Mouse (Mus musculus) lung, postnatal 0 days (tissue): ENCODE results near the gene Gabra2. TPM values are rescaled to one million over a fixed set of nuclear protein-coding genes. Genes with fewer than 3 reads are reported as not detected.

Source experiments
- ATAC-seq: fragments of 200-750 bp; cut with Nextera tagmentation; 2 replicates; pipeline ENCODE4 v1.8.0; 2017; ENCODE audit warnings: moderate library complexity
- DNase-seq: peaks from one replicate; pipeline ENCODE4 v3.0.0-alpha.2; 2016; ENCODE audit warnings: low spot score
- H3K27ac ChIP-seq: fragments of 300-500 bp; sonication (generic); 2 replicates; pipeline ENCODE4 v1.5.1; 2014; ENCODE audit warnings: antibody characterized with exemption, mild to moderate bottlenecking, low read length, mixed read lengths
- H3K27me3 ChIP-seq: fragments of 300-500 bp; sonication (generic); replicated peaks from 2 replicates; pipeline ENCODE4 v1.6.1; 2014; ENCODE audit warnings: low read length, mixed read lengths; ENCODE audit not compliant: insufficient read depth
- H3K36me3 ChIP-seq: fragments of 300-500 bp; sonication (generic); 2 replicates; pipeline ENCODE4 v1.6.1; 2014; ENCODE audit warnings: low read length, mixed read lengths; ENCODE audit not compliant: insufficient read depth
- H3K4me1 ChIP-seq: fragments of 300-500 bp; sonication (generic); 2 replicates; pipeline ENCODE4 v1.6.1; 2014; ENCODE audit warnings: antibody characterized with exemption, low read depth, low read length, mixed read lengths; ENCODE audit not compliant: insufficient read depth
- H3K4me2 ChIP-seq: fragments of 300-500 bp; sonication (generic); replicated peaks from 2 replicates; pipeline ENCODE4 v1.6.1; 2014; ENCODE audit warnings: low read depth, mild to moderate bottlenecking, low read length, moderate library complexity, mixed read lengths
- H3K4me3 ChIP-seq: fragments of 300-500 bp; sonication (generic); 2 replicates; pipeline ENCODE4 v1.5.1; 2014; ENCODE audit warnings: low read depth, low read length
- H3K9ac ChIP-seq: fragments of 300-500 bp; sonication (generic); replicated peaks from 2 replicates; pipeline ENCODE4 v1.6.1; 2014; ENCODE audit warnings: low read depth, mild to moderate bottlenecking
- H3K9me3 ChIP-seq: fragments of 300-500 bp; sonication (generic); 2 replicates; pipeline ENCODE4 v1.6.1; 2016; ENCODE audit warnings: low read length, mixed read lengths
- CTCF ChIP-seq: IDR thresholded peaks from 2 replicates; pipeline ENCODE4 v1.5.1; 2016; ENCODE audit warnings: antibody characterized with exemption, mild to moderate bottlenecking
- EP300 ChIP-seq: IDR thresholded peaks from 2 replicates; pipeline ENCODE4 v1.6.1; 2016; ENCODE audit warnings: antibody characterized with exemption, mild to moderate bottlenecking, control low read depth
- WGBS: fragments of 180-500 bp; shearing (Covaris S2); extraction: QIAGEN DNeasy Blood & Tissue Kit; methylation state at CpG from one replicate; pipeline ENCODE4 v1.1.7; 2014; 5-methylcytosine and 5-hydroxymethylcytosine counted together
- polyA plus RNA-seq: library from polyadenylated mRNA; unstranded; fragments of >200 nt; fragmentation: Nextera tagmentation; extraction: Ambion mirVana; gene quantifications from 2 replicates; pipeline ENCODE4 v1.2.1, GENCODE M21; 2015

Gabra2 gene
- polyA plus RNA-seq, 1 experiment from 2014 or later: not detected

- H3K4me1 ChIP-seq: no peaks in the 10 kb centered on the region
- no peak overlapping the region for H3K27ac ChIP-seq
- no peak overlapping the region for H3K9ac ChIP-seq
- WGBS: 46% methylated on average over 2 of the region's 2 CpGs
- no peak overlapping the region for H3K4me2 ChIP-seq
- ATAC-seq (no peak), DNase-seq (no peak)
- H3K36me3 ChIP-seq: no peaks in the 10 kb centered on the region
- no peak for TF ChIP-seq EP300
- TF ChIP-seq CTCF: no peak
- H3K9me3 ChIP-seq: no peaks in the 10 kb centered on the region
- H3K4me3 ChIP-seq: no peak overlapping the region
- H3K27me3 ChIP-seq: no peaks in the 10 kb centered on the region
These were observed 102.4 kb downstream of the Gabra2 start for GRCm38 (mm10) chr5:70993281-70993680.

- Histone ChIP-seq H3K36me3 (no peaks in the 10 kb centered on the region), H3K27me3 (no peaks in the 10 kb centered on the region), H3K9ac (no peak overlapping the region), H3K4me1 (no peaks in the 10 kb centered on the region), H3K4me2 (no peak overlapping the region), H3K27ac (no peak overlapping the region), H3K9me3 (no peaks in the 10 kb centered on the region), H3K4me3 (no peak overlapping the region)
- ATAC-seq: no peak
- no peak for TF ChIP-seq EP300
- no peak for TF ChIP-seq CTCF
- no peak for DNase-seq
- 74% methylated on average over 3 of the region's 3 CpGs for WGBS
These were observed 104.8 kb downstream of the Gabra2 start for GRCm38 (mm10) chr5:70990891-70991290.
